Mouse (Mus musculus): ENCODE measurements at regions not wholly inside any gene's neighbourhood (a gene's known extent, or its start where the extent isn't known, plus 50 kb on each side); places are given as distances from the start of the nearest gene placed in this dataset.

DNA sequence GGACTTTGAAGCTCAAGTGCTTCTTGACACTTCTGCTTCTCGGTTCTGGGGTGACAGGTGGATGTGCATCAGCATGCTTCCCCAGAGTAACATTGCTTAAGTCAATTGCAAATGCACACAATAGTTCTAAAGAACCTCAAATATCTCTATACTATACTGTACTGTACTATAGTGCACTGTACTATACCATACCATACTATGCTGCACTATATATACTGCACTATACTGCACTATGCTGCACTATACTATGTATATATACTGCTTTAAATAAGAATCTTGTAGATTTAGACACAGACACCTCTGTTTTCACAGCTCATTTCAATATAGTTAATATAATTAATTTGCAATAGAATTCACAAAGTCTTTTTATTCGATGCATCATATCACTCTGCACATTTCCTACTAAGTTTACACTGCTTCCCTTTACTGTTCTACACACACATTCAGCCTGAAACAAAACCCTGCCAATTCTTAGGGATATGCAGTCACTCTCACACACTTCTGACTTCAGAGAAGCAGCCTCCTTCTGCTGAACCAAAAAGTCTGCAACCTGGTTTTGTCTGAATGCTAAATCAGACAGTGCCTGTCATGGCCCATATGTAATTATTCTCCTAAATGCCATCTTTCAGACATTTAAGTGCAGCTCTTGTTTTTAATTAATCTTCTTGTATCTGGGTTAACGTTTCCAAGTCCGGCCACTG is 570.8 kb upstream of the Map3k7 start:
- Histone ChIP-seq H3K4me2 (ENCODE audit: low read depth) (no peak overlapping the region), H3K9me3 (ENCODE audit: control insufficient read depth, low read length) (no peaks in the 10 kb centered on the region), H3K9ac (replicated peaks) (no peak overlapping the region), H3K36me3 (replicated peaks; ENCODE audit: control insufficient read depth, insufficient read depth, low read depth) (no peaks in the 10 kb centered on the region), H3K27ac (no peak overlapping the region), H3K27me3 (ENCODE audit: control insufficient read depth, insufficient read depth, low read length) (no peaks in the 10 kb centered on the region), H3K4me1 (replicated peaks; ENCODE audit: control insufficient read depth in 2 of 2, insufficient read depth in 2 of 2, low read length in 1 of 2) (no peaks in the 10 kb centered on the region), H3K4me3 (ENCODE audit: insufficient read depth in 1 of 2, low read depth in 2 of 2, low read length in 2 of 2) (no peak overlapping the region)
- 57% methylated on average over 4 of the region's 4 CpGs for WGBS (ENCODE audit: insufficient replicate concordance)
- no peak for TF ChIP-seq EP300 (IDR thresholded peaks at IDR 0.05; ENCODE audit: low read depth)
- no peak for TF ChIP-seq CTCF (IDR thresholded peaks at IDR 0.05; ENCODE audit: low read depth)
- DNase-seq (ENCODE audit: low read depth in 3 of 3, low spot score in 3 of 3) (no peak), ATAC-seq (ENCODE audit: insufficient read depth) (no peak)

DNA sequence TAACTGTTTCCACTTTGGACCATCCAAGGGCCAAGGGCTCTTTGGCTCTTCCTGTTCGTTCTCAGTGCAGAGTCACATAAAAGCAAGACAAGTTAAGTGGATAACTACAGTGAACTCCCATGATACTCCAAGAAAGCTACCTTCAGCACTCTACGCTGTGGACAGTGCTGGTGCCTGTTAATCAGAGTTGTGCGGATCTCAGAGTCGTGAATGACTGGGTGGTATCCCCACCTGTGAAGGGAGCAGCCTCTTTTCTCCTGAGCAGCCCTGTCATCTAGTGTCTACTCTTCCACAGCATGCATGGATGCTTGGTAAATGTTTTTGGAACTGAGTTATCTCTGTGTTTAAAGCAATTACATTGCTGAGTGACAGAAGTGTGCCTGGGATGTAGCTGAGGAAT is 568.4 kb upstream of the Map3k7 start:
- no peaks in the 10 kb centered on the region for H3K27me3 ChIP-seq (ENCODE audit: control insufficient read depth, insufficient read depth, low read length)
- WGBS (ENCODE audit: insufficient replicate concordance): 47% methylated on average over 4 of the region's 4 CpGs
- no peak overlapping the region for H3K4me3 ChIP-seq (ENCODE audit: insufficient read depth in 1 of 2, low read depth in 2 of 2, low read length in 2 of 2)
- H3K27ac ChIP-seq: no peak overlapping the region
- ATAC-seq (ENCODE audit: insufficient read depth) (no peak), DNase-seq (ENCODE audit: low read depth in 3 of 3, low spot score in 3 of 3) (no peak)
- H3K4me2 ChIP-seq (ENCODE audit: low read depth): no peak overlapping the region
- no peaks in the 10 kb centered on the region for H3K4me1 ChIP-seq (replicated peaks; ENCODE audit: control insufficient read depth in 2 of 2, insufficient read depth in 2 of 2, low read length in 1 of 2)
- no peaks in the 10 kb centered on the region for H3K36me3 ChIP-seq (replicated peaks; ENCODE audit: control insufficient read depth, insufficient read depth, low read depth)
- H3K9me3 ChIP-seq (ENCODE audit: control insufficient read depth, low read length): no peaks in the 10 kb centered on the region
- TF ChIP-seq CTCF (IDR thresholded peaks at IDR 0.05; ENCODE audit: low read depth): no peak
- no peak for TF ChIP-seq EP300 (IDR thresholded peaks at IDR 0.05; ENCODE audit: low read depth)
- no peak overlapping the region for H3K9ac ChIP-seq (replicated peaks)

DNA sequence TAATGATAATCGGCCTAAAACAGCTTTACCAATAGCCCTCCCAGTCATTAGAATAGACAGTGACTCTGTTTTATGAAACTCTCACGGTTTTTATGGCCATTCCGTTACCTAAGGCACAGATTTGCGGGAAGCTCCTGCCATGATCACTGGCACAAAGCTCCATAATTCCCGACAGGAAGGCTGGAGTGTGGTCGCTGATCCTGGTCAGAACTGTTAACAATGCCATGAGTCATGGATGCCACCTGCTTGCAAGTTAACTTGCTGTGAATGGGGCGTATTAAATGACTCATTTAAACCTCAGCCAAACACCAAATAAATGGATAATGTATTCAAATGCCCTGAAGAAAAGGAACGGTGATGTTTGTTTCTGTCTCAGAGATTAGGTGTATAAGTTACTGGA is 559.9 kb upstream of the Map3k7 start:
- no peak overlapping the region for H3K27ac ChIP-seq
- ATAC-seq (ENCODE audit: insufficient read depth) (no peak), DNase-seq (ENCODE audit: low read depth in 3 of 3, low spot score in 3 of 3) (no peak)
- H3K36me3 ChIP-seq (replicated peaks; ENCODE audit: control insufficient read depth, insufficient read depth, low read depth): no peaks in the 10 kb centered on the region
- no peaks in the 10 kb centered on the region for H3K27me3 ChIP-seq (ENCODE audit: control insufficient read depth, insufficient read depth, low read length)
- no peak overlapping the region for H3K4me3 ChIP-seq (ENCODE audit: insufficient read depth in 1 of 2, low read depth in 2 of 2, low read length in 2 of 2)
- H3K9ac ChIP-seq (replicated peaks): no peak overlapping the region
- H3K9me3 ChIP-seq (ENCODE audit: control insufficient read depth, low read length): no peaks in the 10 kb centered on the region
- H3K4me1 ChIP-seq (replicated peaks; ENCODE audit: control insufficient read depth in 2 of 2, insufficient read depth in 2 of 2, low read length in 1 of 2): no peaks in the 10 kb centered on the region
- TF ChIP-seq EP300 (IDR thresholded peaks at IDR 0.05; ENCODE audit: low read depth) (no peak), CTCF (IDR thresholded peaks at IDR 0.05; ENCODE audit: low read depth) (no peak)
- 52% methylated on average over 8 of the region's 8 CpGs for WGBS (ENCODE audit: insufficient replicate concordance)
- H3K4me2 ChIP-seq (ENCODE audit: low read depth): no peak overlapping the region

DNA sequence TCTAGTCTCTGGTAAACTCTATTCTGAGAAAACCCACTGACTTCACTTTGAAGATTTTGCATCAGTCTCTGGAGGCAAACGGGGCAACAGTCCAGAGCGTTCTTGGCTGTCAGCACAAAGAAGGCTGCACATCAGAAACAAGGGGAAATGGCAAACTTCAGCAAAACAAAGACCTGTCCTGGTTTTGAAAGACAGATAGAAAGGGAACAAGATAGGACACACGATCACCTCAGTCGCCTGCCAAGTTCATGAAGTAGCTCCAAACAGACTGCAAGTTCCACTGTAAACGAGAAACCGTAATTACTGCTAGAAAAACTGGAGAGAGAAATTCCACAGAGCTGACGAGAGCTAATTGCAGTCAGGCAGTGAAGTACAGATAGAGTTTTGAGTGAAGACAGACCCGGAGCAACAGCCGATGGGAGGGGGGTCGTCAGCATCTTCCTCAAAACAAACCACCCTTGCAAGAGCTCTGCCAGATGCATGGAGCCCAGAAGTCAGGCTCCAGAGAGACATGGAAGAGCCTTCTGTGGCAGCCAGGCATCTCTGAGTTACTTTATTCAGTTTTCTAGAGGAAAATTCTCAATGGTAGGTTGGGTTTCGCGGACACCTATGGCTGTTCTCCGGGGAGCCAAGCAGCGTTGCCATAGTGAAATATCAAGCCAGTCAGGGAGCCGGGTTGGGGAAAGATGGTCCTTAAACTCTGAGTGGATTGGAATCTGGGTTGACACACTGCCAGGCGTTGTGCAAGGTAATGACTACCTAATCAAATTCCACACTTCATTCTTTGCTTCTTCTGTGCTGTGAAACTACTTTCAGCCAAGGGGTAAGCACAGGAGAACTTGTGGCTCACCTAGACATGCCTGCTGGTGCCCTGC is 558.8 kb upstream of the Map3k7 start:
- WGBS (ENCODE audit: insufficient replicate concordance): 49% methylated on average over 16 of the region's 16 CpGs
- TF ChIP-seq CTCF (IDR thresholded peaks at IDR 0.05; ENCODE audit: low read depth) (no peak), EP300 (IDR thresholded peaks at IDR 0.05; ENCODE audit: low read depth) (no peak)
- Histone ChIP-seq H3K9me3 (ENCODE audit: control insufficient read depth, low read length) (no peaks in the 10 kb centered on the region), H3K9ac (replicated peaks) (no peak overlapping the region), H3K4me2 (ENCODE audit: low read depth) (no peak overlapping the region), H3K27me3 (ENCODE audit: control insufficient read depth, insufficient read depth, low read length) (no peaks in the 10 kb centered on the region), H3K4me1 (replicated peaks; ENCODE audit: control insufficient read depth in 2 of 2, insufficient read depth in 2 of 2, low read length in 1 of 2) (no peaks in the 10 kb centered on the region), H3K4me3 (ENCODE audit: insufficient read depth in 1 of 2, low read depth in 2 of 2, low read length in 2 of 2) (no peak overlapping the region), H3K27ac (no peak overlapping the region), H3K36me3 (replicated peaks; ENCODE audit: control insufficient read depth, insufficient read depth, low read depth) (no peaks in the 10 kb centered on the region)
- ATAC-seq (ENCODE audit: insufficient read depth): no peak
- DNase-seq (ENCODE audit: low read depth in 3 of 3, low spot score in 3 of 3): no peak

DNA sequence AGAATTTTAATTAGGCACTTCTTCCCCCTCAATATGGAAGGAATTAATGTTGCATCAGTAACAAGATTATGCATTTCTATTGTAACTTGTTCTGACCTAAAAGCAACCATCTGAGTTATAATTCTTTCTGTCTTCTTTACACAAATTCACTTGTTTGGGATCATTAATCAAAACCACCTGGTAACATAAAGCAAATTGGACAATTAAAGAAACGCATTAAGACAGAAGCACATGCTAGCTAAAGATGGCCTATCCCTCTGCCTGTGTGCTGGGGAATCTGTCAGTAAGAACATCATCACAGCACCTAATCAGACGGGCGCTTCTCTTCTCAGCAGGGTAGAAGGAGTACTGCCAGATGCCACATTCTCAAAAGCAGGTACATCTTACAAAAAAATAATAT is 553.7 kb upstream of the Map3k7 start:
- Histone ChIP-seq H3K4me1 (replicated peaks; ENCODE audit: control insufficient read depth in 2 of 2, insufficient read depth in 2 of 2, low read length in 1 of 2) (no peaks in the 10 kb centered on the region), H3K36me3 (replicated peaks; ENCODE audit: control insufficient read depth, insufficient read depth, low read depth) (no peaks in the 10 kb centered on the region), H3K27ac (no peak overlapping the region), H3K4me3 (ENCODE audit: insufficient read depth in 1 of 2, low read depth in 2 of 2, low read length in 2 of 2) (no peak overlapping the region), H3K9me3 (ENCODE audit: control insufficient read depth, low read length) (no peaks in the 10 kb centered on the region), H3K9ac (replicated peaks) (no peak overlapping the region), H3K4me2 (ENCODE audit: low read depth) (no peak overlapping the region), H3K27me3 (ENCODE audit: control insufficient read depth, insufficient read depth, low read length) (no peaks in the 10 kb centered on the region)
- ATAC-seq (ENCODE audit: insufficient read depth) (no peak), DNase-seq (ENCODE audit: low read depth in 3 of 3, low spot score in 3 of 3) (no peak)
- 68% methylated on average over 3 of the region's 3 CpGs for WGBS (ENCODE audit: insufficient replicate concordance)
- TF ChIP-seq CTCF (IDR thresholded peaks at IDR 0.05; ENCODE audit: low read depth): no peak
- no peak for TF ChIP-seq EP300 (IDR thresholded peaks at IDR 0.05; ENCODE audit: low read depth)
